Mouse (Mus musculus) limb, embryonic 14.5 days (tissue): ENCODE results near the gene Slc12a9. TPM values are rescaled to one million over a fixed set of nuclear protein-coding genes. Genes with fewer than 3 reads are reported as not detected.
A peak's percentile ranks its signal among the peaks of the same experiment; 100 is the strongest.

Experiments used
- ATAC-seq: fragments of 200-750 bp; cut with Nextera tagmentation; 2 replicates; pipeline ENCODE4 v1.8.0; 2017; ENCODE audit warnings: low read depth, moderate number of reproducible peaks, moderate TSS enrichment; ENCODE audit not compliant: low FRiP score
- DNase-seq: peaks from one replicate; pipeline ENCODE4 v3.0.0-alpha.2; 2015; ENCODE audit warnings: low spot score
- H3K27ac ChIP-seq: fragments of 300-500 bp; sonication (generic); replicated peaks from 2 replicates; pipeline ENCODE4 v1.5.1; 2014; ENCODE audit warnings: low read depth, mild to moderate bottlenecking, low read length, moderate library complexity, mixed read lengths
- H3K27me3 ChIP-seq: fragments of 300-500 bp; sonication (generic); 2 replicates; pipeline ENCODE4 v1.6.1; 2014; ENCODE audit warnings: low read length, mixed read lengths; ENCODE audit not compliant: control insufficient read depth, insufficient read depth
- H3K36me3 ChIP-seq: fragments of 300-500 bp; sonication (generic); 2 replicates; pipeline ENCODE4 v1.6.1; 2014; ENCODE audit warnings: mild to moderate bottlenecking, low read length, moderate library complexity, mixed read lengths; ENCODE audit not compliant: control insufficient read depth, insufficient read depth
- H3K4me1 ChIP-seq: fragments of 300-500 bp; sonication (generic); 2 replicates; pipeline ENCODE4 v1.6.1; 2014; ENCODE audit warnings: antibody characterized with exemption, low read length, mixed read lengths; ENCODE audit not compliant: control insufficient read depth, insufficient read depth
- H3K4me2 ChIP-seq: fragments of 300-500 bp; sonication (generic); replicated peaks from 2 replicates; pipeline ENCODE4 v1.6.1; 2014; ENCODE audit warnings: low read depth, mild to moderate bottlenecking, low read length, moderate library complexity; ENCODE audit not compliant: severe bottlenecking
- H3K4me3 ChIP-seq: fragments of 300-500 bp; sonication (generic); replicated peaks from 2 replicates; pipeline ENCODE4 v1.5.1; 2014; ENCODE audit warnings: low read length
- H3K9ac ChIP-seq: fragments of 300-500 bp; sonication (generic); 2 replicates; pipeline ENCODE4 v1.6.1; 2014; ENCODE audit warnings: mild to moderate bottlenecking, low read depth, low read length, moderate library complexity; ENCODE audit not compliant: severe bottlenecking
- H3K9me3 ChIP-seq: fragments of 300-500 bp; sonication (generic); 2 replicates; pipeline ENCODE4 v1.6.1; 2016; ENCODE audit warnings: low read length; ENCODE audit not compliant: control insufficient read depth
- POLR2A ChIP-seq: fragments of 200-500 bp; IDR thresholded peaks from 2 replicates; pipeline ENCODE4 v1.8.0; 2012; ENCODE audit warnings: inconsistent platforms, mild to moderate bottlenecking, moderate library complexity, borderline replicate concordance; ENCODE audit not compliant: insufficient read depth, insufficient read length; ENCODE audit errors: extremely low read depth
- WGBS: fragments of 180-500 bp; shearing (Covaris S2); extraction: QIAGEN DNeasy Blood & Tissue Kit; methylation state at CpG from one replicate; pipeline ENCODE4 v1.1.7; 2014; 5-methylcytosine and 5-hydroxymethylcytosine counted together
- polyA plus RNA-seq, 2 experiments: library from polyadenylated mRNA; depleted of rRNA in 1 of 2; stranded (reverse) in 1 of 2; unstranded in 1 of 2; fragments of >200 nt; fragmentation: Nextera tagmentation in 1 of 2; extraction: Ambion mirVana in 1 of 2; gene quantifications; 2 replicates each; pipeline versions ENCODE4 v1.2.1 to v1.2.3; 2012 to 2014

Slc12a9 gene
- polyA plus RNA-seq, 2 experiments: 8.0 to 20.2 TPM

- H3K9me3 ChIP-seq: no peaks in the 10 kb centered on the region
- H3K9ac ChIP-seq: no peak overlapping the region
- no peak for DNase-seq
- H3K4me3 ChIP-seq: no peak overlapping the region
- peaks cover 97% of the 10 kb centered on the region for H3K36me3 ChIP-seq
- TF ChIP-seq POLR2A: no peak
- 45% methylated on average over 7 of the region's 7 CpGs for WGBS
- no peak overlapping the region for H3K4me2 ChIP-seq
- peaks cover 12% of the 10 kb centered on the region for H3K4me1 ChIP-seq
- ATAC-seq: no peak
- H3K27me3 ChIP-seq: no peaks in the 10 kb centered on the region
- no peak overlapping the region for H3K27ac ChIP-seq
Measured at GRCm38 (mm10) chr5:137358382-137358781, 25.0 kb upstream of the Slc12a9 start.

- Histone ChIP-seq H3K4me3 (0 out of 2 replicates have a peak overlapping the region, but pooled peaks have one; percentile 2), H3K36me3 (peaks cover 55% of the 10 kb centered on the region), H3K9me3 (no peaks in the 10 kb centered on the region), H3K4me1 (peaks cover 24% of the 10 kb centered on the region), H3K27ac (no peak overlapping the region), H3K27me3 (no peaks in the 10 kb centered on the region), H3K4me2 (no peak overlapping the region), H3K9ac (no peak overlapping the region)
- no peak for TF ChIP-seq POLR2A
- ATAC-seq (no peak), DNase-seq (no peak)
- WGBS: 83% methylated on average over 17 of the region's 17 CpGs
Measured at GRCm38 (mm10) chr5:137354091-137354490, 20.7 kb upstream of the Slc12a9 start.

- 7% methylated on average over 16 of the region's 16 CpGs for WGBS
- ATAC-seq (no peak), DNase-seq (no peak)
- H3K4me2 ChIP-seq: peak overlapping the region; percentile 91
- peaks cover 35% of the 10 kb centered on the region for H3K4me1 ChIP-seq
- no peaks in the 10 kb centered on the region for H3K27me3 ChIP-seq
- peak overlapping the region; percentile 90 for H3K4me3 ChIP-seq
- peaks cover 37% of the 10 kb centered on the region for H3K36me3 ChIP-seq
- peak overlapping the region; percentile 95 for H3K9ac ChIP-seq
- TF ChIP-seq POLR2A: no peak
- H3K27ac ChIP-seq: peak overlapping the region; percentile 97
- no peaks in the 10 kb centered on the region for H3K9me3 ChIP-seq
Measured at GRCm38 (mm10) chr5:137352011-137352975, 18.9 kb upstream of the Slc12a9 start.

- peaks cover 30% of the 10 kb centered on the region for H3K36me3 ChIP-seq
- H3K4me2 ChIP-seq: peak overlapping the region; percentile 91
- DNase-seq (no peak), ATAC-seq (no peak)
- no peaks in the 10 kb centered on the region for H3K9me3 ChIP-seq
- no peak for TF ChIP-seq POLR2A
- peak overlapping the region; percentile 95 for H3K9ac ChIP-seq
- H3K4me1 ChIP-seq: peaks cover 35% of the 10 kb centered on the region
- H3K27me3 ChIP-seq: no peaks in the 10 kb centered on the region
- WGBS: 4% methylated on average over 4 of the region's 4 CpGs
- peak overlapping the region; percentile 97 for H3K27ac ChIP-seq
- H3K4me3 ChIP-seq: peak overlapping the region; percentile 90
Measured at GRCm38 (mm10) chr5:137351394-137351793, 18.0 kb upstream of the Slc12a9 start.

- DNase-seq: no peak
- H3K4me3 ChIP-seq: peak overlapping the region; percentile 90
- H3K9ac ChIP-seq: peak overlapping the region; percentile 95
- ATAC-seq: no peak
- H3K4me2 ChIP-seq: peak overlapping the region; percentile 91
- TF ChIP-seq POLR2A: no peak
- H3K27me3 ChIP-seq: no peaks in the 10 kb centered on the region
- 6% methylated on average over 8 of the region's 8 CpGs for WGBS
- H3K27ac ChIP-seq: peak overlapping the region; percentile 97
- H3K36me3 ChIP-seq: peaks cover 26% of the 10 kb centered on the region
- no peaks in the 10 kb centered on the region for H3K9me3 ChIP-seq
- H3K4me1 ChIP-seq: peaks cover 35% of the 10 kb centered on the region
Measured at GRCm38 (mm10) chr5:137351058-137351380, 17.6 kb upstream of the Slc12a9 start.
